Mouse (Mus musculus): ENCODE results near the gene Fhit. TPM values are rescaled to one million over a fixed set of nuclear protein-coding genes. Genes with fewer than 3 reads are reported as not detected.

The Fhit gene
- total RNA-seq, 2 experiments from 2014 or later = 3.2 to 5.8 TPM

- intact Hi-C loops (cut with DNase I) = loop anchor here (10.0 kb wide), 1 partner anchor 247 kb away; no protein-coding TSS in a partner anchor
- no peak for DNase-seq
Observed at GRCm38 (mm10) chr14:9642068-9642467, 1519.8 kb downstream of the Fhit start.

- no peak for DNase-seq
- intact Hi-C loops (cut with DNase I) = no loop called here
Observed at GRCm38 (mm10) chr14:9634247-9634991, 1527.4 kb downstream of the Fhit start.

- intact Hi-C loops (cut with DNase I) = no loop called here
- DNase-seq = no peak
Observed at GRCm38 (mm10) chr14:9632537-9632936, 1529.3 kb downstream of the Fhit start.

- intact Hi-C loops (cut with DNase I) = no loop called here
- DNase-seq = no peak
Observed at GRCm38 (mm10) chr14:9623219-9624043, 1538.4 kb downstream of the Fhit start.

- no peak for DNase-seq
Observed at GRCm38 (mm10) chr14:9620902-9621540, 1540.8 kb downstream of the Fhit start.

GRCm38 (mm10) chr14:9619840-9620239, 1542.0 kb downstream of the Fhit start:
- intact Hi-C loops (cut with DNase I) = no loop called here
- no peak for DNase-seq

More at GRCm38 (mm10) chr14:9620902-9621540, 1540.8 kb downstream of the Fhit start:
- intact Hi-C loops (cut with DNase I) = no loop called here

- intact Hi-C loops (cut with DNase I) = no loop called here
- no peak for DNase-seq
Observed at GRCm38 (mm10) chr14:9613126-9613525, 1548.7 kb downstream of the Fhit start.

- intact Hi-C loops (cut with DNase I) = no loop called here
- no peak for DNase-seq
Observed at GRCm38 (mm10) chr14:9609120-9609519, 1552.7 kb downstream of the Fhit start.

GRCm38 (mm10) chr14:9606584-9607377, 1555.1 kb downstream of the Fhit start:
- intact Hi-C loops (cut with DNase I) = no loop called here
- DNase-seq = peak; percentile 41

- DNase-seq = no peak
- intact Hi-C loops (cut with DNase I) = no loop called here
Observed at GRCm38 (mm10) chr14:9600271-9600670, 1561.6 kb downstream of the Fhit start.

- peak; percentile 74 for DNase-seq
- intact Hi-C loops (cut with DNase I) = no loop called here
Observed at GRCm38 (mm10) chr14:9597460-9597977, 1564.3 kb downstream of the Fhit start.

GRCm38 (mm10) chr14:9589121-9589520, 1572.7 kb downstream of the Fhit start:
- no peak for DNase-seq
- intact Hi-C loops (cut with DNase I) = no loop called here

GRCm38 (mm10) chr14:9587900-9588299, 1573.9 kb downstream of the Fhit start:
- no peak for DNase-seq
- intact Hi-C loops (cut with DNase I) = no loop called here

- intact Hi-C loops (cut with DNase I) = no loop called here
- no peak for DNase-seq
Observed at GRCm38 (mm10) chr14:9583227-9584155, 1578.3 kb downstream of the Fhit start.

GRCm38 (mm10) chr14:9556333-9556732, 1605.5 kb downstream of the Fhit start:
- intact Hi-C loops (cut with DNase I) = no loop called here
- no peak for DNase-seq

GRCm38 (mm10) chr14:9555807-9556206, 1606.0 kb downstream of the Fhit start:
- DNase-seq = no peak
- intact Hi-C loops (cut with DNase I) = no loop called here

GRCm38 (mm10) chr14:9552149-9552548, 1609.7 kb downstream of the Fhit start:
- intact Hi-C loops (cut with DNase I) = no loop called here
- no peak for DNase-seq

- DNase-seq = no peak
- intact Hi-C loops (cut with DNase I) = no loop called here
Observed at GRCm38 (mm10) chr14:9547952-9548351, 1613.9 kb downstream of the Fhit start.

GRCm38 (mm10) chr14:9544364-9544763, 1617.5 kb downstream of the Fhit start:
- intact Hi-C loops (cut with DNase I) = no loop called here
- no peak for DNase-seq

Measured in left cerebral cortex, postnatal 4 days (tissue).